Mouse (Mus musculus): Measurements from ENCODE around the gene Syne3.

The Syne3 gene

GRCm38 (mm10) chr12:105009370-105010212, at the start of gene Syne3:
Gene Syne3, minus strand, starts transcription at chr12:105009809.
- under 1% methylated on average over 66 of the region's 66 CpGs for WGBS

DNA sequence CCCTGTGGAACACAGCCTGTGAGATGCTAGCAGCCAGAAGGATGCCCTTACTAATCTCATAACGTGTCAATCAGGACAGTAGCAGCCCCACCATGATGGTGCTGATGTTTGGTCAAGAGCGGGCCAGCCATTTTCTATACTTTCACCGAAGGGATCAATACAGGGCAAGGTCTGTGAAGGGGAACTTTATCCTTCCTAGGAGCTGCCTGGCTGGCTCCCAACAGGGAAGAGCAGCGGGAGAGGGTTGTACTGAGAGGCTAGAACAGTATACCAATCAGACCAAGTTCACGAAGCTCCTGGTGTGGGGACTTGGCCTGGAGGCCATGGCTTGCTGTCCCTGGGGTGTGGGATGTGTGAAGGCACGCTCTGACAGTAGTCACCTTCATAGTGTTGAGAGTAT, 45.7 kb upstream of the Syne3 start:
- WGBS, result 84% methylated on average over 6 of the region's 6 CpGs

DNA sequence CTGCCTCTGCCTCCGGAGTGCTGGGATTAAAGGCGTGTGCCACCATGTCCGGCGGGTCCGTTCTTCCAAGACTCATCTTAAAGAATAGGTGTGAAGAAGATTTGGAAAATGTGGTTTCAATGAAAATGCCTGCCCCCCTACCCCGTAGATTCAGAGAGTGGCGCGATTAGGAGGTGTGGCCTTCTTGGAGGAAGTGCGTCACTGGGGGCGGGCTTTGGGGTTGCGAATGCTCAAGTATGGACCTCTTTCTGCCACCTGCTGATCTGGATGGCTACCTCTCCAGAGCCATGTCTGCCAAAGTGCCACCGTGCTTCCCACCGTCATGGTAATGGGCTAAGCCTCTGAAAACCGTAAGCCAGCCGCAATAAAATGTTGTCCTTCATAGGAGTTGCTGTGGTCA, 44.4 kb upstream of the Syne3 start:
- 95% methylated on average over 15 of the region's 15 CpGs for WGBS

DNA sequence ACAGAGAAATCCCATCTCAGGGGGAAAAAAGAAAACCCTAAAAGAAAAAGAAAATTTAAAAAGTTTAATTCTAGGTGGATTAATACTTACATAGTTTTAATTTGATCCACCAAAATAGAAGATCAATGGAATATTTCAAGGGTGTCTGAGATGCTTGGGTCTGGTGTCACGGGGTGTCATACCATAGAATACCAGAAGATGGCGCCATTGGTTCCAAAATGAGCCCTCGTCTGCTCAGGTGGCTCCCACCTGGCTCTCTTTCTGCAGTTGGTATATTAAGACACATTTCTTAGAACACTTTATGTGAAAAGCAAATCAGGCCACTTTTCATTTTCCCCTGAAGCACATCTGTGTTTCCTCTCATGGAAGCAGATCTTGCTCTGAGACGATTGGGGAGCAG, 41.3 kb upstream of the Syne3 start:
- 14% methylated on average over 4 of the region's 4 CpGs for WGBS

- 86% methylated on average over 12 of the region's 12 CpGs for WGBS
Observed at GRCm38 (mm10) chr12:105049813-105050212, 40.2 kb upstream of the Syne3 start.

- 50% methylated on average over 17 of the region's 17 CpGs for WGBS
Observed at GRCm38 (mm10) chr12:105048301-105048863, 38.8 kb upstream of the Syne3 start.

- 87% methylated on average over 9 of the region's 9 CpGs for WGBS
Observed at GRCm38 (mm10) chr12:105044775-105045174, 35.2 kb upstream of the Syne3 start.

- WGBS, result 96% methylated on average over 5 of the region's 5 CpGs
Observed at GRCm38 (mm10) chr12:105043081-105043480, 33.5 kb upstream of the Syne3 start.

- WGBS, result 94% methylated on average over 7 of the region's 7 CpGs
Observed at GRCm38 (mm10) chr12:105040950-105041349, 31.3 kb upstream of the Syne3 start.

DNA sequence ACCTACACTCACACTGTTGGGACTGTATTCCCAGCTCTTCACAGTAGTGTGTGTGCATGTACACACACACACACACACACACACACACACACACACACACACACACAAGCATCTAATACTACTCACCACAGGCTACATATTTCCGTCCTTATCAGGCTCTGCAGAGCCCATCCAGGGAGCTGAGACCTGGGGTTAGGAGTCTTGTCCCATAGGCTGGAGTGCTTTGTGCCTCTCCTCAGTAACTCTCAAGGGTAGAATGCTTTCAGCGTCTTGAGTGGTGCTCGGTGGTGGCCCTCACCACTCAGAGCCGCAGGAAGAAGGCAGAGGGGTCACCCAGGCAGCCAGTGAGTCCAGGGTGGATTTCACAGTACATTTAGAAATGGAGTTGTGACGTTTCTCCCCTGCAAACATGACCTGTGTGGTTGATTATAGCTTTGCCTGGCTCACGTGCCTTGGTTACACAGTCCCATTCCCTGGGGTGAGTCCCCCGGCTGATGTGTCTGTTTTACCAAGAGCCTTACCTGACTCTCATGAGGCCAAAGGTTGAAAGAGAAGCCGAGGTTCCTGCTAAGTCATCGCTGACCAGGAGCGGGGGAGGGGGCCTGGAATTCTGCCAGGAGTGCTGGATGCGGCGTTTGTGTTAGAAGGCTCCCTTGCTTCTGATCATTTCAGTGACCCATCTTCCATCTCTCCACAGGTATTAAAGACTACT, 30.1 kb upstream of the Syne3 start:
- WGBS, result 73% methylated on average over 12 of the region's 12 CpGs

GRCm38 (mm10) chr12:105038918-105039317, 29.3 kb upstream of the Syne3 start:
- WGBS, result 86% methylated on average over 7 of the region's 7 CpGs

DNA sequence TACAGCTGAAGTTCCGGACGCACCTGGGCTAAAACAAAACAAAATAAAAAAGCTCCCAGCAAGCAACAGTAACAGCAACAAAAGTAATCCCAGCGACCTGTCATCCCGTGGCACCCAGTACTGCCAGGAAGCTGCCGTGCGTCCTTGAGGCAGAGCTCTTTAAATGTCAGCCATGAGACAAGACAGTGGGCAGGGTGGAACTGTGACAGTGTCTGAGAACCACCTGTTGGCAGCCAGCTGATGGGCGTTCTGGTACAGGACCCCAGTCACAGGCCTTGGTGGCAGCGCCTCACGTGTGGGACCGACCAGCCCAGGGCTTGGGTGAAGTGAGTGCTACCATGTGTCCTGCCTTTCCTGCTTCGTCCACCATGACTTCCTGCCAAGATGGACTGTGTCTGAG, 28.6 kb upstream of the Syne3 start:
- WGBS, result 82% methylated on average over 11 of the region's 11 CpGs

- WGBS, result 67% methylated on average over 14 of the region's 14 CpGs
Observed at GRCm38 (mm10) chr12:105034130-105034769, 24.6 kb upstream of the Syne3 start.

DNA sequence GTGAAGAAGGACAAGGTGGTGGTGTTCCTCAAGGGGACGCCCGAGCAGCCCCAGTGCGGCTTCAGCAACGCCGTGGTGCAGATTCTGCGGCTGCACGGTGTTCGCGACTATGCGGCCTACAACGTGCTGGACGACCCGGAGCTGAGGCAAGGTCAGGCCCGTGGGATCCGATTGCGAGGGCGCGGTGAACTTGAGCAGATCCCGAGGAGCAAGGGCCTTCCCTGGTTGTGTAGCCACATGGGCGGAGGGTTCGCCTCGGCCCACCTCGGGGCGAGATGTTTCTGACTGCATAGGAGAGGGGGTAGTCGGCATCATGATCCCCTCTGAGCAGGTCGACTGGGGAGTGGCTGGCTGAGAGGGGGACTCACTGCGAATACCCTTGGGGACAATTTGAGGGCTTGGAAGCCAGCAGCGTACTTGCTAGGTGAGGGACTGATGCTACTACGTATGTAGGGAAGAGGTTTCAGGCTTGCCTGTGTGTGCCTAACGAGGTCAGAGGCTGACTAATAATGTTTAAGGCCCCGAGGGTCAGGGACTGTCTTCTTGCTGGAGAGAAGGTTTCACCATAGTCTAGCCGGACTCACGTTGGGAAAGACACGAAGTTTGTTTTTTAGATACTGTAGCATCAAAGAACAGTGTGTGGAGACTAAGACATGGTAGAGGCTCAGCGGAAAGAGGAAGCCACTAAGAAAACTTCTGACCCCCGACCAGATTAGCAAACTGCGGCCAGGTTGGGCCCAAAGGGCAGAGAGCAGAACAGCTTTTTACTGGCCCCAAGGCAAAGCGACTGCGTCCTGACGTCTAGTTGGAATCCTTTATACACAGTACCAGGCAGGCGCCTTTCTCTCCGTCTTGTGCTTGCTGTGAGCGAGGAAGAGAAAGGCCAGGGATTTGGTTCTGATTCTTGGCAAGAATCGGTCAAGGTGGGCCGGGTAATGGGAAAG, 23.5 kb upstream of the Syne3 start:
- WGBS, result 2% methylated on average over 45 of the region's 45 CpGs

- under 1% methylated on average over 72 of the region's 72 CpGs for WGBS
Observed at GRCm38 (mm10) chr12:105032147-105032831, 22.7 kb upstream of the Syne3 start, which contains the start of gene Glrx5. Gene Glrx5, plus strand, starts transcription at chr12:105032688.

- WGBS, result 4% methylated on average over 37 of the region's 37 CpGs
Observed at GRCm38 (mm10) chr12:105031081-105032058, 21.8 kb upstream of the Syne3 start.

GRCm38 (mm10) chr12:105029890-105030289, 20.3 kb upstream of the Syne3 start:
- 77% methylated on average over 9 of the region's 9 CpGs for WGBS

DNA sequence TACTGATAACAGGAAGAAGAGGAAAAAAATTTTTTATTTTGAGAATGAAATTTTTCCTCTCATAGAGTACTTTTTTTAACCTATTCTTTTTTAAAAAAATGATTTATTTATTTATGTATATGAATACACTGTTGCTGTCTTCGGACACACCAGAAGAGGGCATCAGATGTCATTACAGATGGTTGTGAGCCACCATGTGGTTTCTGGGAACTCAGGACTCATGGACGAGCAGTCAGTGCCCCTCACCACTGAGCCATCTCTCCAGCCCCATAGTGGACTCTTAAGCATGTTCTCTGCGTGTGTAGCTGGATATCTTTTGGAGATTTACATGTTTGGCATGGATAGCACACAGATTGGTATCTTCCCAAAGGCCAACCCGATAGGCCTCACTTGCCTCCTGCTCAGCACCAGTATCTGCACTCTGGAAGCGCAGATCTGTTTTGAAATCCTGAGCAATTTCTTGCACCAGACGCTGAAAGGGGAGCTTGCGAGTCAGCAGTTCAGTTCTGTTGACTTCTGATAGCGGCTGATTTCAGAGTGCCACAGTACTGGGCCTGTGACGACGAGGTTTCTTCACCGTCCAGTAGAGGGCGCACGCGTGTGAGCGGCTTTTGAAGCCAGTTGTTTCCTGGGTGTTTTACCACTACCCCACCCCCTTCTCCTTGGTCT, 17.8 kb upstream of the Syne3 start:
- WGBS, result 30% methylated on average over 15 of the region's 15 CpGs

Measured in cerebral cortex, adult 2 months (tissue).